ENCODE assay signal across 34 mouse cellular contexts in the genomic region with DNA sequence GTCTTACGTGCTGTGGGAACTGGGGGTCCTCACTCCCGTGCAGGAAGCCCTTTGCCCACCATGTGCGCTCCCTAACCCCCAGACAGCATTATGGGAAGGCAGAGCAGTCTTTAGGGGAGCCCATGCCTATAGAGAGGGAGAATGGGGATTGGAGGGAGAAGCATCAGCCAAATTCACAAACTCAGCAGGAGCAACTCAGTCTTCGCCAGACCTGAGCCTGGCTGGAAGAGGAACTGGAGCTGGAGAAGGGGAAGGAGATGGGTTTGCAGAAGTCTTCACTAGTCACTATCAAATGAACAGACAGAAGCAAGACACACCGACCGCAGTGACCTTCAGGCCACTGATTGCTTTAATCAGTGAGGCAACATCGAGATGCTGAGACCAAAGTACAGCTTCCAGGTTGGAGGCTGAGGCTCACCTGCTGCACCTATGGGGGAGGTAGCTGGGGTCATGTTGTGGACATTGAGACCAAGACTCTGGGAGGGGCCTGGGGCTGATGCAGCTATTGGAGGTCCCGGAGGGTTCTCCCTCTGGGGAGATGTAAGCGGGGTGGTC. TPM values are rescaled to one million over a fixed set of nuclear protein-coding genes. Genes with fewer than 3 reads are reported as not detected.
DNase-seq lines count a peak whose midpoint lies in the region; ATAC-seq and TF ChIP-seq lines count a peak whose summit lies in the region.
"Had no signal": no experiment of that assay in that cellular context is flagged by ENCODE, and none has a peak within 500 bp of the region (broad histone marks: within the 10 kb centered on the region; RNA-seq: fewer than 3 reads in every experiment).

No protein-coding gene starts in this region.

- peaks cover 23% of the 10 kb centered on the region for H3K36me3 ChIP-seq in heart, embryonic 10.5 days
- H3K36me3 ChIP-seq in intestine, embryonic 15.5 days: peaks cover 6% of the 10 kb centered on the region; the same call in 1 of the 2 replicates
- H3K36me3 ChIP-seq in forebrain, embryonic 12.5 days (replicated peaks): peaks cover 26% of the 10 kb centered on the region

- H3K9me3 ChIP-seq in heart, embryonic 10.5 days: no peaks in the 10 kb centered on the region
- no peaks in the 10 kb centered on the region for H3K9me3 ChIP-seq in intestine, embryonic 15.5 days
- H3K9me3 ChIP-seq in forebrain, embryonic 12.5 days: no peaks in the 10 kb centered on the region
- H3K9me3 ChIP-seq: embryonic facial prominence, embryonic 15.5 days; forebrain, embryonic 13.5 days; hindbrain, embryonic 12.5 days; kidney, embryonic 15.5 days; liver, embryonic 15.5 days; lung, embryonic 15.5 days; megakaryocyte, embryonic 14.5 days; midbrain, embryonic 12.5 days; neural tube, embryonic 12.5 days had no signal

- no peak overlapping the region for H3K4me2 ChIP-seq in intestine, embryonic 15.5 days (replicated peaks)
- no peak overlapping the region for H3K4me2 ChIP-seq in forebrain, embryonic 12.5 days
- H3K4me2 ChIP-seq: embryonic facial prominence, embryonic 15.5 days; forebrain, embryonic 13.5 days; hindbrain, embryonic 12.5 days; kidney, embryonic 15.5 days; liver, embryonic 15.5 days; lung, embryonic 15.5 days; midbrain, embryonic 12.5 days; neural tube, embryonic 12.5 days had no signal

- H3K27ac ChIP-seq in heart, embryonic 10.5 days: peak overlapping the region; percentile 86
- H3K27ac ChIP-seq in layer of hippocampus, adult 2 months: 0 out of 2 replicates have a peak overlapping the region, but pooled peaks have one; percentile 20
- H3K27ac ChIP-seq in intestine, embryonic 15.5 days: peak overlapping the region; percentile 67
- H3K27ac ChIP-seq in forebrain, embryonic 12.5 days: no peak overlapping the region
- H3K27ac ChIP-seq: embryonic facial prominence, embryonic 15.5 days; forebrain, embryonic 13.5 days; hindbrain, embryonic 12.5 days; kidney, embryonic 15.5 days; liver, embryonic 15.5 days; midbrain, embryonic 12.5 days; neural tube, embryonic 12.5 days had no signal

- TF ChIP-seq CTCF in layer of hippocampus, adult 2 months (conservative IDR thresholded peaks at IDR 0.05): no peak

- peak; percentile 7; the same call in 1 of the 2 replicates for ATAC-seq in intestine, embryonic 15.5 days
- ATAC-seq in forebrain, embryonic 12.5 days (ENCODE audit: low FRiP score): no peak
- ATAC-seq: forebrain, embryonic 13.5 days had no signal

- no peak for DNase-seq in heart, embryonic 10.5 days (ENCODE audit: low spot score)
- DNase-seq in heart, postnatal 4 days: no peak
- DNase-seq in layer of hippocampus, adult 2 months (ENCODE audit: low spot score in 2 of 2): no peak
- no peak for DNase-seq in layer of hippocampus, postnatal 10 days (ENCODE audit: low spot score in 2 of 2)
- peak; percentile 85 for DNase-seq in yolk sac, embryonic 10.5 days (ENCODE audit: low spot score)
- DNase-seq: adrenal gland, postnatal 14 days; cerebellum, adult 11 months; cerebellum, adult 9-10 months; cerebellum, postnatal 36 days; embryo, embryonic 11 days; gastrocnemius, postnatal 10 days; kidney, adult 18-20 months; kidney, postnatal 25 days; layer of hippocampus, postnatal 36 days; left cerebral cortex, postnatal 4 days; lung, postnatal 36 days; right cerebral cortex, adult 18-20 months; right cerebral cortex, postnatal 4 days; thymus, adult 2 months; thymus, postnatal 4 days had no signal

- peaks cover 93% of the 10 kb centered on the region for H3K4me1 ChIP-seq in heart, embryonic 10.5 days
- H3K4me1 ChIP-seq in intestine, embryonic 15.5 days (replicated peaks): peaks cover 53% of the 10 kb centered on the region
- peaks cover 6% of the 10 kb centered on the region for H3K4me1 ChIP-seq in forebrain, embryonic 12.5 days

- 76% methylated on average over 9 of the region's 9 CpGs for WGBS in heart, embryonic 10.5 days
- WGBS in intestine, embryonic 15.5 days: 83% methylated on average over 9 of the region's 9 CpGs
- WGBS in forebrain, embryonic 12.5 days: 92% methylated on average over 9 of the region's 9 CpGs

- no peak overlapping the region for H3K4me3 ChIP-seq in heart, embryonic 10.5 days
- H3K4me3 ChIP-seq in layer of hippocampus, adult 2 months: no peak overlapping the region
- H3K4me3 ChIP-seq in intestine, embryonic 15.5 days (replicated peaks): no peak overlapping the region
- H3K4me3 ChIP-seq in forebrain, embryonic 12.5 days (replicated peaks): no peak overlapping the region
- H3K4me3 ChIP-seq: embryonic facial prominence, embryonic 15.5 days; forebrain, embryonic 13.5 days; hindbrain, embryonic 12.5 days; kidney, embryonic 15.5 days; liver, embryonic 15.5 days; lung, embryonic 15.5 days; megakaryocyte, embryonic 14.5 days; midbrain, embryonic 12.5 days; myocyte; neural tube, embryonic 12.5 days had no signal

- no peak overlapping the region for H3K9ac ChIP-seq in intestine, embryonic 15.5 days
- H3K9ac ChIP-seq in forebrain, embryonic 12.5 days: no peak overlapping the region
- H3K9ac ChIP-seq: embryonic facial prominence, embryonic 15.5 days; forebrain, embryonic 13.5 days; hindbrain, embryonic 12.5 days; kidney, embryonic 15.5 days; liver, embryonic 15.5 days; lung, embryonic 15.5 days; midbrain, embryonic 12.5 days; neural tube, embryonic 12.5 days had no signal

- H3K27me3 ChIP-seq in heart, embryonic 10.5 days (ENCODE audit: insufficient read depth, poor library complexity, severe bottlenecking): no peaks in the 10 kb centered on the region
- H3K27me3 ChIP-seq in intestine, embryonic 15.5 days (replicated peaks): no peaks in the 10 kb centered on the region
- no peaks in the 10 kb centered on the region for H3K27me3 ChIP-seq in forebrain, embryonic 12.5 days
- H3K27me3 ChIP-seq: embryonic facial prominence, embryonic 15.5 days; forebrain, embryonic 13.5 days; hindbrain, embryonic 12.5 days; kidney, embryonic 15.5 days; liver, embryonic 15.5 days; lung, embryonic 15.5 days; megakaryocyte, embryonic 14.5 days; midbrain, embryonic 12.5 days; neural tube, embryonic 12.5 days had no signal

RNA-seq across cellular contexts. Expression of a gene that starts 28.3 kb away (rescaled TPM):
- polyA plus RNA-seq in heart, embryonic 10.5 days (2016; fragmentation: Nextera tagmentation; extraction: Ambion mirVana): 57.1 and 62.9 TPM in 2 replicates
- total RNA-seq in heart, postnatal 4 days (2021): 10 to 100 TPM; 59.9 to 61.8 TPM
- 100 to 1,000 TPM; 105 to 107 TPM for total RNA-seq in layer of hippocampus, adult 2 months (2021)
- 100 to 1,000 TPM; 113 to 119 TPM for total RNA-seq in layer of hippocampus, postnatal 10 days (2021)
- 34.3 and 39.0 TPM in 2 replicates for polyA plus RNA-seq in intestine, embryonic 15.5 days (2015; fragmentation: Nextera tagmentation; extraction: Ambion mirVana)
- polyA plus RNA-seq in forebrain, embryonic 12.5 days (2016; fragmentation: Nextera tagmentation; extraction: Ambion mirVana): 68.9 and 76.0 TPM in 2 replicates

RNA-seq across cellular contexts. Expression of a gene that starts 56.5 kb away (rescaled TPM):
- polyA plus RNA-seq in heart, embryonic 10.5 days (2016; fragmentation: Nextera tagmentation; extraction: Ambion mirVana): 0.67 and 1.3 TPM in 2 replicates
- total RNA-seq in heart, postnatal 4 days (2021): 10 to 100 TPM; 38.9 to 39.6 TPM
- total RNA-seq in layer of hippocampus, adult 2 months (2021): not detected
- total RNA-seq in layer of hippocampus, postnatal 10 days (2021): not detected
- 1.6 and 1.8 TPM in 2 replicates for polyA plus RNA-seq in intestine, embryonic 15.5 days (2015; fragmentation: Nextera tagmentation; extraction: Ambion mirVana)
- polyA plus RNA-seq in forebrain, embryonic 12.5 days (2016; fragmentation: Nextera tagmentation; extraction: Ambion mirVana): not detected in 2 replicates
- total RNA-seq: layer of hippocampus, adult 18-20 months; layer of hippocampus, postnatal 36 days; left cerebral cortex, postnatal 4 days; midbrain, postnatal 0 days had no signal
- polyA plus RNA-seq: forebrain, embryonic 13.5 days; hindbrain, embryonic 12.5 days; liver, embryonic 15.5 days; midbrain, embryonic 12.5 days; myocyte; neural tube, embryonic 12.5 days had no signal

Comparison
In these comparisons a context has a peak if more than half of its experiments do, and no peak if none do; other contexts are left out.
1. RNA of a gene that starts 56.5 kb away (total RNA-seq): 38.9 to 39.6 TPM in heart, postnatal 4 days; not detected in layer of hippocampus, adult 2 months and not detected in layer of hippocampus, postnatal 10 days; every median in the first group is over 10 times any median in the second.